Mouse (Mus musculus): ENCODE data around the gene Unc5c. TPM values are rescaled to one million over a fixed set of nuclear protein-coding genes. Genes with fewer than 3 reads are reported as not detected.

The Unc5c gene
- polyA plus RNA-seq, 1 experiment, result not detected

- Histone ChIP-seq H3K36me3 (ENCODE audit: control insufficient read depth) (no peaks in the 10 kb centered on the region), H3K4me1 (ENCODE audit: control insufficient read depth) (no peaks in the 10 kb centered on the region), H3K9me3 (ENCODE audit: control insufficient read depth, low read length) (no peaks in the 10 kb centered on the region), H3K4me3 (replicated peaks) (no peak overlapping the region), H3K27me3 (ENCODE audit: control insufficient read depth) (no peaks in the 10 kb centered on the region)
- no peak for TF ChIP-seq GATA1 (IDR thresholded peaks at IDR 0.05; ENCODE audit: low read length)
- no peak for TF ChIP-seq TAL1 (IDR thresholded peaks at IDR 0.05; ENCODE audit: low read length)
Measured at GRCm38 (mm10) chr3:141794371-141794770, 329.4 kb downstream of the Unc5c start.

GRCm38 (mm10) chr3:141797372-141797771, 332.4 kb downstream of the Unc5c start:
- H3K27me3 ChIP-seq (ENCODE audit: control insufficient read depth), result no peaks in the 10 kb centered on the region
- no peaks in the 10 kb centered on the region for H3K36me3 ChIP-seq (ENCODE audit: control insufficient read depth)
- H3K4me3 ChIP-seq (replicated peaks), result no peak overlapping the region
- no peak for TF ChIP-seq GATA1 (IDR thresholded peaks at IDR 0.05; ENCODE audit: low read length)
- TF ChIP-seq TAL1 (IDR thresholded peaks at IDR 0.05; ENCODE audit: low read length), result no peak
- H3K9me3 ChIP-seq (ENCODE audit: control insufficient read depth, low read length), result no peaks in the 10 kb centered on the region
- H3K4me1 ChIP-seq (ENCODE audit: control insufficient read depth), result no peaks in the 10 kb centered on the region

GRCm38 (mm10) chr3:141797789-141798188, 332.8 kb downstream of the Unc5c start:
- no peaks in the 10 kb centered on the region for H3K9me3 ChIP-seq (ENCODE audit: control insufficient read depth, low read length)
- no peak overlapping the region for H3K4me3 ChIP-seq (replicated peaks)
- no peak for TF ChIP-seq GATA1 (IDR thresholded peaks at IDR 0.05; ENCODE audit: low read length)
- no peak for TF ChIP-seq TAL1 (IDR thresholded peaks at IDR 0.05; ENCODE audit: low read length)
- no peaks in the 10 kb centered on the region for H3K27me3 ChIP-seq (ENCODE audit: control insufficient read depth)
- no peaks in the 10 kb centered on the region for H3K36me3 ChIP-seq (ENCODE audit: control insufficient read depth)
- H3K4me1 ChIP-seq (ENCODE audit: control insufficient read depth), result no peaks in the 10 kb centered on the region

GRCm38 (mm10) chr3:141804133-141804532, 339.1 kb downstream of the Unc5c start:
- TF ChIP-seq TAL1 (IDR thresholded peaks at IDR 0.05; ENCODE audit: low read length) (no peak), GATA1 (IDR thresholded peaks at IDR 0.05; ENCODE audit: low read length) (no peak)
- Histone ChIP-seq H3K4me1 (ENCODE audit: control insufficient read depth) (no peaks in the 10 kb centered on the region), H3K36me3 (ENCODE audit: control insufficient read depth) (no peaks in the 10 kb centered on the region)

GRCm38 (mm10) chr3:141809581-141809980, 344.6 kb downstream of the Unc5c start:
- TF ChIP-seq GATA1 (IDR thresholded peaks at IDR 0.05; ENCODE audit: low read length), result no peak
- Histone ChIP-seq H3K4me1 (ENCODE audit: control insufficient read depth) (no peaks in the 10 kb centered on the region), H3K27me3 (ENCODE audit: control insufficient read depth) (no peaks in the 10 kb centered on the region), H3K4me3 (replicated peaks) (no peak overlapping the region), H3K9me3 (ENCODE audit: control insufficient read depth, low read length) (peaks cover 2% of the 10 kb centered on the region; the same call in 1 of the 2 replicates), H3K36me3 (ENCODE audit: control insufficient read depth) (no peaks in the 10 kb centered on the region)

More at GRCm38 (mm10) chr3:141804133-141804532, 339.1 kb downstream of the Unc5c start:
- Histone ChIP-seq H3K4me3 (replicated peaks) (no peak overlapping the region), H3K27me3 (ENCODE audit: control insufficient read depth) (no peaks in the 10 kb centered on the region), H3K9me3 (ENCODE audit: control insufficient read depth, low read length) (no peaks in the 10 kb centered on the region)

DNA sequence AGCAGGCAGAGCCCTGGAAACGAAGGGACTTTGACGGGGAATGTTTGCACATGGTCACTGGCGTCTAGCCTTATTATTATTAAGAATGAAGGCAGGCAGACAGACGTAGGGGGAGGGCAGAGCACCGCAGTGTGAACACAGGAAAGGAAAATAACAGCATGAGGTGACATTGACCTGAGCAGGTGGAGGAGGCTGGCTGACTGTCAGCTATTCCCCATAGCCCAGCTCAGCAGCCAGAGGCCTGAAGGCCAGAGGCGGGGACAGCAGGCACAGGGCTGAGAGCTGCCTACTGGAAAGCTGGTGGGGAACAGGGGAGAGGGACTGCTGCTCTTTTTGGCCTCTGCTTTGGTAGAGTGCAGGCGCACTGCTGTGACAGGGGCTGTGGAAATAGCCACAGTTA, 345.9 kb downstream of the Unc5c start:
- Histone ChIP-seq H3K4me1 (ENCODE audit: control insufficient read depth) (no peaks in the 10 kb centered on the region), H3K27me3 (ENCODE audit: control insufficient read depth) (no peaks in the 10 kb centered on the region)

DNA sequence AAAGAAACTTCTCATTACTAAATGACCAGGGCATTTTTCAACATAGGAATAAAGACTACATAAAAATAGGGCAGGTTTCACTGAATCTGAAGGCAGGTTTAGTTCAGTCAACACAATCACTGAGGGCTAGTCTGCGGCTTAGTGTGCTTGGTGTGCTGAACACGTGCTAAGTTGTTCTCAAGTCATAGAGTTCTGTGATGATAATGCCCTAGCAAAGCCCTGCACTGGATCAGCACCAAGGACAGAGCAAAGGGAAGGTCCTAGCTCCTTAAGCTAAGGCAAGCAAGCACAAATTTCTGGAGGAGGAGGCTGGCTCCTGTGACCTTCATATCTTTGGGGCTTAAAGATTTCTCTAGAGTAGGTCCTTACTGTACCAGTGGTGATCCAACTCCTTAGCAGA, 346.3 kb downstream of the Unc5c start:
- no peaks in the 10 kb centered on the region for H3K4me1 ChIP-seq (ENCODE audit: control insufficient read depth)
- no peaks in the 10 kb centered on the region for H3K27me3 ChIP-seq (ENCODE audit: control insufficient read depth)
- H3K9me3 ChIP-seq (ENCODE audit: control insufficient read depth, low read length), result peaks cover 2% of the 10 kb centered on the region; the same call in 1 of the 2 replicates
- no peaks in the 10 kb centered on the region for H3K36me3 ChIP-seq (ENCODE audit: control insufficient read depth)
- TF ChIP-seq GATA1 (IDR thresholded peaks at IDR 0.05; ENCODE audit: low read length) (no peak), TAL1 (IDR thresholded peaks at IDR 0.05; ENCODE audit: low read length) (no peak)
- H3K4me3 ChIP-seq (replicated peaks), result no peak overlapping the region

More for the DNA sequence above, 345.9 kb downstream of the Unc5c start:
- H3K36me3 ChIP-seq (ENCODE audit: control insufficient read depth), result no peaks in the 10 kb centered on the region
- no peak overlapping the region for H3K4me3 ChIP-seq (replicated peaks)
- H3K9me3 ChIP-seq (ENCODE audit: control insufficient read depth, low read length), result peaks cover 2% of the 10 kb centered on the region; the same call in 1 of the 2 replicates
- TF ChIP-seq TAL1 (IDR thresholded peaks at IDR 0.05; ENCODE audit: low read length), result no peak
- TF ChIP-seq GATA1 (IDR thresholded peaks at IDR 0.05; ENCODE audit: low read length), result no peak

GRCm38 (mm10) chr3:141814776-141815175, 349.8 kb downstream of the Unc5c start:
- Histone ChIP-seq H3K4me3 (replicated peaks) (no peak overlapping the region), H3K9me3 (ENCODE audit: control insufficient read depth, low read length) (peaks cover 5% of the 10 kb centered on the region; the same call in 1 of the 2 replicates), H3K36me3 (ENCODE audit: control insufficient read depth) (no peaks in the 10 kb centered on the region), H3K27me3 (ENCODE audit: control insufficient read depth) (no peaks in the 10 kb centered on the region), H3K4me1 (ENCODE audit: control insufficient read depth) (no peaks in the 10 kb centered on the region)
- no peak for TF ChIP-seq GATA1 (IDR thresholded peaks at IDR 0.05; ENCODE audit: low read length)
- no peak for TF ChIP-seq TAL1 (IDR thresholded peaks at IDR 0.05; ENCODE audit: low read length)

DNA sequence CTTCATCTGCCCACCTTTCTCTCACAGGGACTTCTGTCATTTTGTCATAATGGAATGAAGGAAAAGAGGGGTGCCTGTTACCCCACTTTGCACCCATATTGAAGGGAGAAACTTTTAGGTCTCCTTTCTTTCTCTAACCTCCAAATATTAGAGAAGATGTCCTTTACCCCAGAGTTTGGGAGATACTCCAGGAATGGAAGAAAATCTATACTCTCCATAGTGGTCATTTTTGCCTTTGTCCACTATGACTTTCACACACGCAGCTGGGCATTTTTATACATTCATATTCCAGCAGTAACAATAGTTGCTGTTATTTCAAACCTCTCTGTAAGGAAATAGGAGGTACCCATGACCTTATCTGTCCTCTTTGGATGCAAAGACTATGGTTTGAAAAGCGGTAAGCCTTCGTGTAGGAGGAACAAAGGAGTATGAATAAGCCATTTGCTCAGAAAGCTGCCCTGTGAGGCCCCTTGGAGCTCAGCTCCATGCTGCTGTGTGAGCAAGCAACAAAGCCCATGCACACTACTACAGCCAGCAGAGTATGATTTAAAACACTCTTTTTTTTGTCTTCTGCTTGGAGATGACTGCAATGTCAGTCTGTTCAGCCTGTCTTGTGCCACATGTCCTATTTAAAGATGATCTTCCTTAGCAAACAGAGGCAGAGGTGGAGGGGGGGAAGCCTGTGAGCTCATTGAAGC, 353.7 kb downstream of the Unc5c start:
- Histone ChIP-seq H3K27me3 (ENCODE audit: control insufficient read depth) (no peaks in the 10 kb centered on the region), H3K4me1 (ENCODE audit: control insufficient read depth) (no peaks in the 10 kb centered on the region), H3K36me3 (ENCODE audit: control insufficient read depth) (no peaks in the 10 kb centered on the region), H3K9me3 (ENCODE audit: control insufficient read depth, low read length) (peaks cover 2% of the 10 kb centered on the region; the same call in 1 of the 2 replicates), H3K4me3 (replicated peaks) (no peak overlapping the region)
- TF ChIP-seq GATA1 (IDR thresholded peaks at IDR 0.05; ENCODE audit: low read length) (no peak), TAL1 (IDR thresholded peaks at IDR 0.05; ENCODE audit: low read length) (no peak)
